Mouse (Mus musculus) embryonic fibroblast, embryonic 13.5 days (primary cell): ENCODE measurements around the gene Tmed9.

Source experiments
- CTCF ChIP-seq: IDR thresholded peaks from 2 replicates; pipeline ENCODE4 v1.5.1; 2011; ENCODE audit warnings: mild to moderate bottlenecking, control low read depth, low read length, moderate library complexity, borderline replicate concordance; ENCODE audit not compliant: insufficient read depth
- POLR2A ChIP-seq: IDR thresholded peaks from 2 replicates; pipeline ENCODE4 v1.6.1; 2011; ENCODE audit warnings: low read depth, mild to moderate bottlenecking, control low read depth, low read length, moderate library complexity

- TF ChIP-seq POLR2A (no peak), CTCF (no peak)
Observed at GRCm38 (mm10) chr13:55557499-55557898, 16.0 kb upstream of the Tmed9 start.
